Mouse (Mus musculus): ENCODE results near the gene Dph3.

DNA sequence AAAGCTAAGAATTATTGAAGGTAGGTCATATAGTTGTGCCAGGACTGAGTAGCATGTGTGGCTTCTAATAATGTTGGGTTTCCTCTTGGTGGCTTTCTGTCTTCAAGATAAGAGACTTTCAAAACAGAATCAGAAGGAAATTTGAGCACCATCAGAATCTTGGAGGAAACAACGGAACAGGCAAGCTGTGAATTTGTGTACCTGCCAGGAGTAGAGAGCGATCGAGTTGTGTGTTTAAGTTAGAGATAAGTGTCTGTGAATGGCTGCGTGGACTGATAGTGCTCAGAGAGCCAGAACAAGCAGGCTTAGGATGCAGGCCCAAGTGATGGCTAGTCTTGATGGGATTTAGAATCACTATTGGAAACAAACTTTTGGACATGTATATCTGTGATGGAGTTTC lies 46.3 kb upstream of the Dph3 start:
- TF ChIP-seq HCFC1 (IDR thresholded peaks at IDR 0.05; ENCODE audit: low read depth, low read length) (no peak), JUN (IDR thresholded peaks at IDR 0.05; ENCODE audit: insufficient read depth, low read depth, low read length) (no peak), POLR2A (IDR thresholded peaks at IDR 0.05; ENCODE audit: low read depth, low read length) (no peak)
